Mouse (Mus musculus): ENCODE measurements around the gene Pdgfb. TPM values are rescaled to one million over a fixed set of nuclear protein-coding genes. Genes with fewer than 3 reads are reported as not detected.

The Pdgfb gene
- polyA plus RNA-seq, 1 experiment from 2014 or later, result 7.0 TPM

- Histone ChIP-seq H3K27me3 (replicated peaks; ENCODE audit: control insufficient read depth, insufficient read depth, low read length) (no peaks in the 10 kb centered on the region), H3K4me2 (ENCODE audit: low read depth, low read length) (no peak overlapping the region), H3K9me3 (ENCODE audit: control insufficient read depth, low read length) (no peaks in the 10 kb centered on the region), H3K4me1 (ENCODE audit: control insufficient read depth, insufficient read depth, low read length) (0 out of 2 replicates have a peak, but pooled peaks cover 6% of the 10 kb centered on the region), H3K27ac (ENCODE audit: low read length) (no peak overlapping the region), H3K4me3 (ENCODE audit: low read length) (no peak overlapping the region), H3K9ac (ENCODE audit: low read depth, low read length) (no peak overlapping the region), H3K36me3 (ENCODE audit: control insufficient read depth, insufficient read depth, low read length) (no peaks in the 10 kb centered on the region)
- WGBS, result 72% methylated on average over 8 of the region's 8 CpGs
- no peak for ATAC-seq
Measured at GRCm38 (mm10) chr15:79986182-79986581, 28.6 kb downstream of the Pdgfb start.

GRCm38 (mm10) chr15:79985471-79985870, 29.3 kb downstream of the Pdgfb start:
- Histone ChIP-seq H3K27me3 (replicated peaks; ENCODE audit: control insufficient read depth, insufficient read depth, low read length) (no peaks in the 10 kb centered on the region), H3K9me3 (ENCODE audit: control insufficient read depth, low read length) (no peaks in the 10 kb centered on the region), H3K4me3 (ENCODE audit: low read length) (no peak overlapping the region), H3K27ac (ENCODE audit: low read length) (no peak overlapping the region), H3K9ac (ENCODE audit: low read depth, low read length) (no peak overlapping the region), H3K36me3 (ENCODE audit: control insufficient read depth, insufficient read depth, low read length) (no peaks in the 10 kb centered on the region), H3K4me1 (ENCODE audit: control insufficient read depth, insufficient read depth, low read length) (0 out of 2 replicates have a peak, but pooled peaks cover 6% of the 10 kb centered on the region), H3K4me2 (ENCODE audit: low read depth, low read length) (no peak overlapping the region)
- no peak for ATAC-seq
- 66% methylated on average over 9 of the region's 11 CpGs for WGBS

- Histone ChIP-seq H3K4me1 (ENCODE audit: control insufficient read depth, insufficient read depth, low read length) (0 out of 2 replicates have a peak, but pooled peaks cover 6% of the 10 kb centered on the region), H3K9ac (ENCODE audit: low read depth, low read length) (no peak overlapping the region), H3K4me3 (ENCODE audit: low read length) (no peak overlapping the region), H3K27me3 (replicated peaks; ENCODE audit: control insufficient read depth, insufficient read depth, low read length) (no peaks in the 10 kb centered on the region), H3K9me3 (ENCODE audit: control insufficient read depth, low read length) (no peaks in the 10 kb centered on the region), H3K36me3 (ENCODE audit: control insufficient read depth, insufficient read depth, low read length) (no peaks in the 10 kb centered on the region), H3K4me2 (ENCODE audit: low read depth, low read length) (no peak overlapping the region), H3K27ac (ENCODE audit: low read length) (no peak overlapping the region; the same call in 1 of the 2 replicates)
- WGBS, result 15% methylated on average over 7 of the region's 7 CpGs
- ATAC-seq, result peak; percentile 81
Measured at GRCm38 (mm10) chr15:79984152-79984551, 30.6 kb downstream of the Pdgfb start.

GRCm38 (mm10) chr15:79980716-79981115, 34.1 kb downstream of the Pdgfb start:
- H3K4me3 ChIP-seq (ENCODE audit: low read length), result no peak overlapping the region
- H3K27me3 ChIP-seq (replicated peaks; ENCODE audit: control insufficient read depth, insufficient read depth, low read length), result no peaks in the 10 kb centered on the region
- ATAC-seq, result no peak
- no peaks in the 10 kb centered on the region for H3K9me3 ChIP-seq (ENCODE audit: control insufficient read depth, low read length)
- H3K4me1 ChIP-seq (ENCODE audit: control insufficient read depth, insufficient read depth, low read length), result 0 out of 2 replicates have a peak, but pooled peaks cover 6% of the 10 kb centered on the region
- H3K9ac ChIP-seq (ENCODE audit: low read depth, low read length), result no peak overlapping the region
- H3K36me3 ChIP-seq (ENCODE audit: control insufficient read depth, insufficient read depth, low read length), result no peaks in the 10 kb centered on the region
- no peak overlapping the region for H3K27ac ChIP-seq (ENCODE audit: low read length)
- 71% methylated on average over 11 of the region's 11 CpGs for WGBS
- H3K4me2 ChIP-seq (ENCODE audit: low read depth, low read length), result no peak overlapping the region

- H3K4me1 ChIP-seq (ENCODE audit: control insufficient read depth, insufficient read depth, low read length), result no peaks in the 10 kb centered on the region
- no peaks in the 10 kb centered on the region for H3K27me3 ChIP-seq (replicated peaks; ENCODE audit: control insufficient read depth, insufficient read depth, low read length)
- H3K36me3 ChIP-seq (ENCODE audit: control insufficient read depth, insufficient read depth, low read length), result no peaks in the 10 kb centered on the region
- H3K9me3 ChIP-seq (ENCODE audit: control insufficient read depth, low read length), result no peaks in the 10 kb centered on the region
- H3K4me2 ChIP-seq (ENCODE audit: low read depth, low read length), result no peak overlapping the region
- no peak for ATAC-seq
- WGBS, result 97% methylated on average over 11 of the region's 11 CpGs
- H3K9ac ChIP-seq (ENCODE audit: low read depth, low read length), result no peak overlapping the region
- H3K27ac ChIP-seq (ENCODE audit: low read length), result no peak overlapping the region
- H3K4me3 ChIP-seq (ENCODE audit: low read length), result no peak overlapping the region
Measured at GRCm38 (mm10) chr15:79972186-79972585, 42.6 kb downstream of the Pdgfb start.

- H3K9me3 ChIP-seq (ENCODE audit: control insufficient read depth, low read length), result no peaks in the 10 kb centered on the region
Measured at GRCm38 (mm10) chr15:79970940-79971339, 43.8 kb downstream of the Pdgfb start, which contains the start of gene Cbx7. Gene Cbx7 (minus strand): TSS chr15:79971119.

GRCm38 (mm10) chr15:79970491-79970890, 44.3 kb downstream of the Pdgfb start:
- H3K9me3 ChIP-seq (ENCODE audit: control insufficient read depth, low read length), result no peaks in the 10 kb centered on the region
- no peak overlapping the region for H3K4me2 ChIP-seq (ENCODE audit: low read depth, low read length)
- H3K9ac ChIP-seq (ENCODE audit: low read depth, low read length), result no peak overlapping the region
- no peaks in the 10 kb centered on the region for H3K27me3 ChIP-seq (replicated peaks; ENCODE audit: control insufficient read depth, insufficient read depth, low read length)
- no peaks in the 10 kb centered on the region for H3K4me1 ChIP-seq (ENCODE audit: control insufficient read depth, insufficient read depth, low read length)
- 95% methylated on average over 18 of the region's 18 CpGs for WGBS
- no peak overlapping the region for H3K4me3 ChIP-seq (ENCODE audit: low read length)
- no peaks in the 10 kb centered on the region for H3K36me3 ChIP-seq (ENCODE audit: control insufficient read depth, insufficient read depth, low read length)
- H3K27ac ChIP-seq (ENCODE audit: low read length), result no peak overlapping the region
- ATAC-seq, result no peak

More at GRCm38 (mm10) chr15:79970940-79971339, 43.8 kb downstream of the Pdgfb start, which contains the start of gene Cbx7:
- Histone ChIP-seq H3K27me3 (replicated peaks; ENCODE audit: control insufficient read depth, insufficient read depth, low read length) (no peaks in the 10 kb centered on the region), H3K4me3 (ENCODE audit: low read length) (no peak within 1 kb of the TSS), H3K36me3 (ENCODE audit: control insufficient read depth, insufficient read depth, low read length) (no peaks in the 10 kb centered on the region), H3K9ac (ENCODE audit: low read depth, low read length) (no peak within 1 kb of the TSS), H3K4me2 (ENCODE audit: low read depth, low read length) (no peak within 1 kb of the TSS), H3K27ac (ENCODE audit: low read length) (no peak within 1 kb of the TSS), H3K4me1 (ENCODE audit: control insufficient read depth, insufficient read depth, low read length) (no peaks in the 10 kb centered on the region)
- ATAC-seq, result no peak
- 93% methylated on average over 11 of the region's 11 CpGs for WGBS

- H3K4me1 ChIP-seq (ENCODE audit: control insufficient read depth, insufficient read depth, low read length), result no peaks in the 10 kb centered on the region
- ATAC-seq, result no peak
- no peak overlapping the region for H3K4me3 ChIP-seq (ENCODE audit: low read length)
- H3K36me3 ChIP-seq (ENCODE audit: control insufficient read depth, insufficient read depth, low read length), result no peaks in the 10 kb centered on the region
- WGBS, result 80% methylated on average over 6 of the region's 6 CpGs
- no peaks in the 10 kb centered on the region for H3K27me3 ChIP-seq (replicated peaks; ENCODE audit: control insufficient read depth, insufficient read depth, low read length)
- no peak overlapping the region for H3K4me2 ChIP-seq (ENCODE audit: low read depth, low read length)
- no peak overlapping the region for H3K27ac ChIP-seq (ENCODE audit: low read length)
- H3K9ac ChIP-seq (ENCODE audit: low read depth, low read length), result no peak overlapping the region
- H3K9me3 ChIP-seq (ENCODE audit: control insufficient read depth, low read length), result no peaks in the 10 kb centered on the region
Measured at GRCm38 (mm10) chr15:79967346-79967745, 47.4 kb downstream of the Pdgfb start.

- Histone ChIP-seq H3K4me2 (ENCODE audit: low read depth, low read length) (no peak overlapping the region), H3K4me3 (ENCODE audit: low read length) (no peak overlapping the region), H3K9ac (ENCODE audit: low read depth, low read length) (no peak overlapping the region), H3K27me3 (replicated peaks; ENCODE audit: control insufficient read depth, insufficient read depth, low read length) (no peaks in the 10 kb centered on the region), H3K27ac (ENCODE audit: low read length) (no peak overlapping the region), H3K36me3 (ENCODE audit: control insufficient read depth, insufficient read depth, low read length) (no peaks in the 10 kb centered on the region), H3K9me3 (ENCODE audit: control insufficient read depth, low read length) (no peaks in the 10 kb centered on the region), H3K4me1 (ENCODE audit: control insufficient read depth, insufficient read depth, low read length) (no peaks in the 10 kb centered on the region)
- no peak for ATAC-seq
- WGBS, result 63% methylated on average over 7 of the region's 7 CpGs
Measured at GRCm38 (mm10) chr15:79964376-79964775, 50.4 kb downstream of the Pdgfb start.

- no peak for ATAC-seq
- Histone ChIP-seq H3K27ac (ENCODE audit: low read length) (no peak overlapping the region), H3K27me3 (replicated peaks; ENCODE audit: control insufficient read depth, insufficient read depth, low read length) (no peaks in the 10 kb centered on the region), H3K36me3 (ENCODE audit: control insufficient read depth, insufficient read depth, low read length) (no peaks in the 10 kb centered on the region), H3K9me3 (ENCODE audit: control insufficient read depth, low read length) (no peaks in the 10 kb centered on the region), H3K4me1 (ENCODE audit: control insufficient read depth, insufficient read depth, low read length) (no peaks in the 10 kb centered on the region), H3K4me2 (ENCODE audit: low read depth, low read length) (no peak overlapping the region), H3K4me3 (ENCODE audit: low read length) (no peak overlapping the region), H3K9ac (ENCODE audit: low read depth, low read length) (no peak overlapping the region)
- 88% methylated on average over 18 of the region's 18 CpGs for WGBS
Measured at GRCm38 (mm10) chr15:79962661-79963060, 52.1 kb downstream of the Pdgfb start.
